Mouse (Mus musculus): Measurements from ENCODE around the gene Nisch. TPM values are rescaled to one million over a fixed set of nuclear protein-coding genes. Genes with fewer than 3 reads are reported as not detected.

Nisch gene
- polyA plus RNA-seq, 1 experiment = 524 TPM

DNA sequence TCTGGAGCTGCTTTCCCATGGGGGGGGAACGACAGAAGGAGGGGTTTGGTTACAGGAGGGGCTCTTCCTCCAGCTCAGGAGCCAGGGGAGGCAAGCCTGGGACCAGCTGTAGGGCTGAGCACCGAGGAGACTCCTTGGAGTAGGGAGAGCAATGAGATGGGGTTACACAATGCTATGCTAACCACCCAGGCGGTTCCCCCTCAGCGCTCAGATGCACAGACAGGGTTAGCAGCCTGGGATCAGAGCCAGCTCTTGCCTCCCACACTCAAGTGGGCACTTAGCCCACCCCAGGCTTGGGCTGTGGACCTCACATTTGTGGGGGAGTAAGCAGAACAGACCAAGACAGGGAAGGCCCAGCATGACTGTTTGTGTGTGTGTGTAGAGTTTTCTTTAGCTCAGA, 10.2 kb upstream of the Nisch start:
- no peak overlapping the region for H3K27ac ChIP-seq (ENCODE audit: insufficient read depth, low read length)
- no peaks in the 10 kb centered on the region for H3K4me1 ChIP-seq (ENCODE audit: control insufficient read depth, insufficient read depth, low read length)
- TF ChIP-seq CTCF (IDR thresholded peaks at IDR 0.05; ENCODE audit: borderline replicate concordance, insufficient read depth, low read length) = no peak
- no peak for TF ChIP-seq POLR2A (IDR thresholded peaks at IDR 0.05; ENCODE audit: low read depth, low read length)

DNA sequence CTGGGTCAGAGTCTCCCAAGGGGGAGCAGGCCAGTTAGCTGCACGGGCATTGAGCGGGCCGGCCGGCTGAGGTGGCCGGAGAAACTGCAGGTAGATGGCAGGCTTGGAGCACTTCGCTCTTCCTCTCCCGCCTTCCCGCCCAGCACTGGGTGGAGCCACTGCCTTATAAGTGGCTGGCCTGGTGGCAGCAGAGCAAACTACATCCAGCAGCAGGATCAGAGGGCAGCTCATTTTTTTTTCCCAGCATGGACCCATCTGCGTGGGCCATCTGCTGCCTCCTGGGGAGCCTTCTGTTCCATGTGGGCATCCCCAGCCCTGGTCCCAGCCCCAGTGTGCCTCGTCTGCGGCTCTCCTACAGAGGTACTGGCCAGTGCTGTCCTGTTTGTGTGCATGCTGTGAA, 920 bp upstream of the Nisch start, which contains the start of gene Sema3g:
Gene Sema3g, plus strand, starts transcription at position 195 of the 400 bp plus-strand sequence.
- TF ChIP-seq POLR2A (IDR thresholded peaks at IDR 0.05; ENCODE audit: low read depth, low read length) (no peak), CTCF (IDR thresholded peaks at IDR 0.05; ENCODE audit: borderline replicate concordance, insufficient read depth, low read length) (peak; percentile 29; the same call in 1 of the 2 replicates)
- Histone ChIP-seq H3K4me3 (ENCODE audit: insufficient read depth, low read length) (no peak within 1 kb of the TSS), H3K27ac (ENCODE audit: insufficient read depth, low read length) (no peak within 1 kb of the TSS), H3K4me1 (ENCODE audit: control insufficient read depth, insufficient read depth, low read length) (no peaks in the 10 kb centered on the region)

More for the DNA sequence above, 10.2 kb upstream of the Nisch start:
- no peak overlapping the region for H3K4me3 ChIP-seq (ENCODE audit: insufficient read depth, low read length)

DNA sequence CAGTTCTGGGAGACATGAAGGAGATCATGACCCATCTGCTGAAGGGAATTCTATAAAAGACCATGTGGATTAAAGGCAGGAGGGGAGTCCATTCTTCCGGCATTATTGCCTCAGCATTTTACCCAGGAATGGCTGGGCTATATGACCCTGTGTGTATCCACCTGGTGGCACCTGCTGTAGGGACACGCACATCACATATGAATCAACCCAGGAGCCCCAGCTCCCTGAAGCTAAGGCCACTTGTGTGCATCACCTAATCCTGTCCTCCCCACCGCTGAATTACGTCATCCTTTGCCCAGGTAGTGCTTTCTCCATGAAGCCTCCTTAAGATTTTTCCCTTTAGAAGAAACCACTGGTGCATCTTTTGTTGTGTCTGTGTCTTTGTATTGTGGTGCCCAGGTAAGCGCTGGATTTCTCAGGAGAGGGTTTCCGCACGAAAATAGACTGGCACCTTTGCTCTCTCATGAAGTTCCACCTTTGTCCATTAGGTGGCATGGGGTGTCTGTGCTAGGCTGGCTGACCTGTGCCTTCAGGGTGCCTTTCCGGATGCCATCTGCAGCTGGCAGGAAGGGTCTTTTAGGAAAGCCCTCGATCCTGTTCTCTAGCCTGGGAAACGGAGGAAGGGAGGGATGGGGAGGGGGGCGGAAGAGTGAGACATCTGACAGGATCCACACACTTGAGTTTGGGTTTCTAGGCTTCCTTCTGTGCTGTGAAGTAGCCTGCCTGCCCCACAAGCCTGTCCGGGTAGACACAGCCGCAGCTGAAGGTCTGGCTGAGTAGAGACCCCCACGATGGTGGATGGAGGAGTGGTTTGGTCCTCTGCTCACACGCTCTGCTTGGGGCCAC, 1.4 kb downstream of the Nisch start:
- Histone ChIP-seq H3K4me1 (ENCODE audit: control insufficient read depth, insufficient read depth, low read length) (no peaks in the 10 kb centered on the region), H3K27ac (ENCODE audit: insufficient read depth, low read length) (no peak overlapping the region), H3K4me3 (ENCODE audit: insufficient read depth, low read length) (no peak overlapping the region)
- TF ChIP-seq CTCF (IDR thresholded peaks at IDR 0.05; ENCODE audit: borderline replicate concordance, insufficient read depth, low read length) = peak; percentile 89
- TF ChIP-seq POLR2A (IDR thresholded peaks at IDR 0.05; ENCODE audit: low read depth, low read length) = no peak

- TF ChIP-seq CTCF (IDR thresholded peaks at IDR 0.05; ENCODE audit: borderline replicate concordance, insufficient read depth, low read length) = no peak
- no peak for TF ChIP-seq POLR2A (IDR thresholded peaks at IDR 0.05; ENCODE audit: low read depth, low read length)
- H3K4me1 ChIP-seq (ENCODE audit: control insufficient read depth, insufficient read depth, low read length) = no peaks in the 10 kb centered on the region
- no peak overlapping the region for H3K4me3 ChIP-seq (ENCODE audit: insufficient read depth, low read length)
- no peak overlapping the region for H3K27ac ChIP-seq (ENCODE audit: insufficient read depth, low read length)
These were observed 2.1 kb downstream of the Nisch start for GRCm38 (mm10) chr14:31214684-31215083.

DNA sequence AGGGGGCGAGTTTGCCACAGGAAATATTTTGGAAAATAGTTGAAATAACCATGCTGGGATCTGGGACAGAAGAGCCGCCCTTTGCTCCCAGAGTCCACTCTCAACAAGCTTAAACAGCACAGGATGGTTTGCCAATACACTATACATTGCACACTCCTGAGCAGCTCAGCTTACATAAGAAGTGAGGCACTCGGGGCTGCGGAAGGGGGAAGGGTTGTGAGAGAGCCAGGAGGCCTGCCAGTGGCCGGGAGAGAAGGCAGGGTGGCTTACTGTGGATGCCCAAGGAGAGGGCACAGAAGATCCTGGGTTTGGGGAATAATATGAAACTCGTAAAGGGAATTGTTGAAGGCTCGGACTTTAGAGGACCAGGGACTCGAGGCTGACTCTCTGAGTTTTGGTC, 2.9 kb downstream of the Nisch start:
- H3K4me3 ChIP-seq (ENCODE audit: insufficient read depth, low read length) = no peak overlapping the region
- TF ChIP-seq POLR2A (IDR thresholded peaks at IDR 0.05; ENCODE audit: low read depth, low read length) (no peak), CTCF (IDR thresholded peaks at IDR 0.05; ENCODE audit: borderline replicate concordance, insufficient read depth, low read length) (no peak)
- no peak overlapping the region for H3K27ac ChIP-seq (ENCODE audit: insufficient read depth, low read length)

DNA sequence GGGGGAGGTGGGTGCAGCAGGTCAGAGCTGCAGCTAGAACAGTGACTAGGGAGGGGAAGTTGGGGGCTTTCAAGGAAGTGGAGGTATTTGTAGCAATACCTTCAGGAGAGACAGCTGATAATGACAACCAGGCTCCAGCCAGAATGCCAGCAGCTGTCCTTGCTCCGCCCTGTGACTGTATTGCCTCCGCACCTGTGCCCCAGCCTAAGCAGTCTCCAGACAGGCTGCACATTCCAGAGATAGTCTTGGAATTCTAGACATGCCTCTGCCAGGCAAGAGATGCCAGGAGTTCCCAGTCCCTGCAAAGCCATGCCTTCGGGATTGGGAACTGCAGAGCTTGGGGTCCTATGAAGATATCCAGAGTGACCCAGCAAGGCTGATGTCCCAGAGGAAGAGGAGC, 4.2 kb downstream of the Nisch start:
- H3K4me3 ChIP-seq (ENCODE audit: insufficient read depth, low read length) = no peak overlapping the region
- H3K27ac ChIP-seq (ENCODE audit: insufficient read depth, low read length) = no peak overlapping the region
- TF ChIP-seq POLR2A (IDR thresholded peaks at IDR 0.05; ENCODE audit: low read depth, low read length) = no peak
- no peak for TF ChIP-seq CTCF (IDR thresholded peaks at IDR 0.05; ENCODE audit: borderline replicate concordance, insufficient read depth, low read length)
- no peaks in the 10 kb centered on the region for H3K4me1 ChIP-seq (ENCODE audit: control insufficient read depth, insufficient read depth, low read length)

More for the DNA sequence above, 2.9 kb downstream of the Nisch start:
- no peaks in the 10 kb centered on the region for H3K4me1 ChIP-seq (ENCODE audit: control insufficient read depth, insufficient read depth, low read length)

DNA sequence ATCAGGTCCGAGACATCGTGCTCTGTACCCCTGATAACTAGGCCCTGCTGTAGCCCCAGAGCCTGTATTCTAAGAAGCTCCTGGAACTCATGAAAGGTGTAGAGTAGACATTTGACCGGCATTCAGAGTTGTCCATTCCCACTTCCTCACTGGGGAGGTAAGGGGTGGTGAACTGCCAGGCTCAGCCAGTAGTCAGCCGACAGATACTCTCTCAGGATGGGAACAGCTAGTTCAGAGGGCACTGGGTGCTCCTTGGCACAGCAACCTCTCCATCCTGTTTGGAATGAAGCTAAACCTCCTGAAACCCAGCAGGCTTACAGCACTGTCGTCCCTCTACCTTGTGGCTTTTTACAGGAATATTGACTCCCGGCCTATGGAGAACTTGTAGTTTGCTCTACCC, 4.9 kb downstream of the Nisch start:
- Histone ChIP-seq H3K4me1 (ENCODE audit: control insufficient read depth, insufficient read depth, low read length) (no peaks in the 10 kb centered on the region), H3K4me3 (ENCODE audit: insufficient read depth, low read length) (no peak overlapping the region), H3K27ac (ENCODE audit: insufficient read depth, low read length) (no peak overlapping the region)
- no peak for TF ChIP-seq POLR2A (IDR thresholded peaks at IDR 0.05; ENCODE audit: low read depth, low read length)
- TF ChIP-seq CTCF (IDR thresholded peaks at IDR 0.05; ENCODE audit: borderline replicate concordance, insufficient read depth, low read length) = no peak

- Histone ChIP-seq H3K27ac (ENCODE audit: insufficient read depth, low read length) (no peak overlapping the region), H3K4me1 (ENCODE audit: control insufficient read depth, insufficient read depth, low read length) (0 out of 2 replicates have a peak, but pooled peaks cover 2% of the 10 kb centered on the region), H3K4me3 (ENCODE audit: insufficient read depth, low read length) (no peak overlapping the region)
- TF ChIP-seq POLR2A (IDR thresholded peaks at IDR 0.05; ENCODE audit: low read depth, low read length) = no peak
- no peak for TF ChIP-seq CTCF (IDR thresholded peaks at IDR 0.05; ENCODE audit: borderline replicate concordance, insufficient read depth, low read length)
These were observed 7.6 kb downstream of the Nisch start for GRCm38 (mm10) chr14:31209133-31209557.

DNA sequence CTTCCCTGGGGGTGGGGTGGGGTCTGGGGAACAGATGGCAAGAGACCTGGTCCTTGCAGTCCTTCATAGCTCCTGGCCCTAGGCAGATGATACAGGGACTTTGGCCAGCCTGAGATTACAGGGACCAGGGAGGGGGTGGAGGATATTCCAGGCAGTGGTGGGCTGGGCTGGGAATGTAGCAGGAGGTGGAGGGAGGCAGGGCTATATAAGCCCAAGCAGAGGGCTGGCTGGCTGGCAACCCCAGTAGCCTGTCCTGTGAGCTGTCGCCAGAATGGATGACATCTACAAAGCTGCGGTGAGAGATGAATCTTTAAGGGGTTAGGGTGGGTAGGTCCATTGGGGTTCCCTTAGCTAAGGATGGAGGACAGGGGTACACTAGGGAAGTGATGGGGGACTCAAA, 8.7 kb downstream of the Nisch start, which contains the start of gene Tnnc1:
Gene Tnnc1, plus strand, starts transcription at position 229 of the 400 bp plus-strand sequence.
- H3K27ac ChIP-seq (ENCODE audit: insufficient read depth, low read length) = no peak within 1 kb of the TSS
- H3K4me1 ChIP-seq (ENCODE audit: control insufficient read depth, insufficient read depth, low read length) = 0 out of 2 replicates have a peak, but pooled peaks cover 2% of the 10 kb centered on the region
- no peak for TF ChIP-seq POLR2A (IDR thresholded peaks at IDR 0.05; ENCODE audit: low read depth, low read length)
- TF ChIP-seq CTCF (IDR thresholded peaks at IDR 0.05; ENCODE audit: borderline replicate concordance, insufficient read depth, low read length) = no peak
- H3K4me3 ChIP-seq (ENCODE audit: insufficient read depth, low read length) = 0 out of 2 replicates have a peak within 1 kb of the TSS, but pooled peaks have one; percentile 60
